Mouse (Mus musculus): Measurements from ENCODE around the gene Vmn2r35. TPM values are rescaled to one million over a fixed set of nuclear protein-coding genes. Genes with fewer than 3 reads are reported as not detected.
"Not testable (repeated sequence)": the region's sequence is repeated elsewhere in the genome, so short reads cannot be mapped to it uniquely, and the experiment has no call there.

Gene Vmn2r35
- not detected for total RNA-seq (2021)
- long read RNA-seq, experiment 1 = 0 reads
- long read RNA-seq, experiment 2 = 0 reads

GRCm38 (mm10) chr7:7819767-7820166 is at the start of gene Vmn2r35:
TSS of gene Vmn2r35 (minus strand) at chr7:7819867.
- not testable (repeated sequence) for DNase-seq (ENCODE audit: low spot score in 2 of 2)

- not testable (repeated sequence) for DNase-seq (ENCODE audit: low spot score in 2 of 2)
Measured at GRCm38 (mm10) chr7:7794196-7794595, 25.5 kb downstream of the Vmn2r35 start.

Other genes with a start within 250 kb of the Vmn2r35 start
- not detected for gene Vmn2r34, start 130.4 kb downstream of the Vmn2r35 start, total RNA-seq (2021)
- gene Vmn2r36, start 82.6 kb upstream of the Vmn2r35 start, total RNA-seq (2021) = not detected